Mouse (Mus musculus) embryo, embryonic 11.5 days (tissue): Measurements from ENCODE around the gene Tmppe.
"Not testable (repeated sequence)": the region's sequence is repeated elsewhere in the genome, so short reads cannot be mapped to it uniquely, and the experiment has no call there.

Experiments
- DNase-seq: peaks from one replicate; pipeline ENCODE4 v3.0.0-alpha.2; 2012; ENCODE audit warnings: low read depth, low spot score

The Tmppe gene

GRCm38 (mm10) chr9:114400949-114401684, at the start of gene Tmppe, which contains the start of gene Glb1:
Gene Tmppe (plus strand): TSS chr9:114401105.
Gene Glb1 (plus strand): TSS chr9:114401076.
- peak; percentile 84 for DNase-seq

GRCm38 (mm10) chr9:114367783-114368470, 33.0 kb upstream of the Tmppe start:
- DNase-seq, result peak; percentile 42

- DNase-seq, result no peak
Observed at GRCm38 (mm10) chr9:114368471-114368858, 32.4 kb upstream of the Tmppe start.

GRCm38 (mm10) chr9:114369389-114369788, 31.5 kb upstream of the Tmppe start:
- DNase-seq, result not testable (repeated sequence)

GRCm38 (mm10) chr9:114371717-114372116, 29.2 kb upstream of the Tmppe start:
- DNase-seq, result not testable (repeated sequence)

GRCm38 (mm10) chr9:114375276-114375962, 25.5 kb upstream of the Tmppe start:
- no peak for DNase-seq

GRCm38 (mm10) chr9:114377168-114377567, 23.7 kb upstream of the Tmppe start:
- DNase-seq, result no peak

DNA sequence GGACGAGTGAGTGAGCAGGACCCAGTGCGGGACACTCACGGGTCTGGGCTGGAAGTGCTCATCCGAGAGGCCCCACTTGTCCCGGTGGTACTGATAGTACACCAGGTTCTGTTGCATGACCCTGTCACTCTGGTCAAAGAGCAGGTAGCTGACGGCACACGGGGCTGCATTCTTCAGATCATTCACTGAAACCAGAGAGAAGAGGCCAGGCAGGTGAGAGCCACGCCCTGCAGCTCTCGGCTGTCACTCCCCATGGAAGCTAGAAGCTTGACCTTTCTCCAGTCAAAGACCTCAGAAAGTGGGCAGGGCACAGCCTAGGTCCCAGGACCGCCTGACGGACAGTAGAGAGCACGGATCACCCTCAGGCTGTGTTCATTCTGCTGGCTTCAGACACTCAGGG, 21.0 kb upstream of the Tmppe start:
- no peak for DNase-seq

DNA sequence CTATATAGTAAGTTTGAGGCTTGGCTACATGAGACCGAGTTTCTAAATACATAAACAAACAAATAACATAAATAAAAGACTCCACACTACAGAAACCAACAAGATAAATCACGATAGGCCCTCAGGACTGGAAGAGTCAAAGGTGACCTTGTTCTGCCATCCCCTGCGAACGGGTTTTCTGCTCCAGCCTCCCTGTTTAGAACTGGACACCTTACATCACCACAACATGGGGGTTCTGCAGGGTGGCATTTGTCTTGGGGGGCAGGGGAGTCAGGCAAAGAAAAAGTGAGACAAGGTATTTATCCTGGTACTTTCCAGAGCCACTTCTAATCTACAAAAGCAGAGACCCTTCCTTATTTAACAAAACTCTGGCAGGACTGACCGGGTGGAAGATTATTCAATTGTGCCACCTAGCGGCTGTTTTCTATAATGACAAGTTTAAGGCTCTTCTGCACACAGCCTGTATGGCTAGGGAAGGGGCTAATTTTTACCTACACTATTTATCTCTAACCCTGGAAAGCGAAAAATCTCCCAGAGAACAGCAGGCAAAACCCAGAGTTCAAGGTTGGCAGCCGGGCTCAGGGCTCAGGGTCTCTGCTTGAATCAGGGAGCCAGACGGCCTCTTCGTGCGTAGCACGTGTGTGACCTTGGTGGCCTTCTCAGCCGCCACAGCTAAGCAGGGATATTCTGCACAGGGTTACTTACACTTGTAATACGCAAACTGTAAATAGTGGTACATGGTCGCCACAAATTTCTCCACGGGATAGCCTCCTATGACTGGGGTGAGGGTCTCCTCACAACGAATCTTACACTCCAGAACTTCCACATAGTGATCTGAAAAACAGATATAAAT, 19.8 kb upstream of the Tmppe start:
- DNase-seq, result no peak

DNA sequence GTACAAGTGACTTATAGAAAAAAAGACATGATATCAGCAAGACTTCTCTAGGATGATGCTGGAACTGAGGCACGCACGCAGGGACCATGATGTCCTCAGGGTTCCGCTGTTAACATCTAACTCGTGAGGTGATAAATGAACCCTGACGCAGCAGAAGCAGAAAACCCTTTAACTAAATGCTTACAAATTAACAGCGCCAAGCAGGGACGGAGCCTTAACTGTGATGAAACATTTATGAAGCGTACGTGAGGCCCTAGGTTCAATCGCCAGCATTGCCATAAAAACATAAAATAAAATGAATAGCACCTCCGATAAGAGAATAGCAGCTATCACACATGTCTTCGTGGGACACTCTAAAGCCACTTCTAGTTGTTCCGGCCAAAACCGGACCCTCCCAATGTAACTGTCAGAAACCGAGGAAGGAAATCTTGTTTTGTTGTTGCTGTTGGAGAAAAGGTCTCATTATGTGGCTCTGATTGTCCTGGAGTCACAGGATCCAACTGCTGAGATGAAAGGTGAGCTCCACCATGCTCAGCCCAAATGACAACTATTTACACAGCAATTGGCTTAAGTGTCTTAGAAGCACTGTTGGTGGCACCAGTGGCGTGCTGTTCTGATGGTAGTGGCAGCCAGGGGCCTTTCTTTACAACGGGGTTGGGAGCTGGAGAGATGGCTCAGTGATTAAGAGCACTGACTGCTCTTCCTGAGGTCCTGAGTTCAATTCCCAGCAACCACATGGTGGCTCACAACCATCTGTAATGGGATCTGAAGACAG, 17.8 kb upstream of the Tmppe start:
- DNase-seq, result no peak

DNA sequence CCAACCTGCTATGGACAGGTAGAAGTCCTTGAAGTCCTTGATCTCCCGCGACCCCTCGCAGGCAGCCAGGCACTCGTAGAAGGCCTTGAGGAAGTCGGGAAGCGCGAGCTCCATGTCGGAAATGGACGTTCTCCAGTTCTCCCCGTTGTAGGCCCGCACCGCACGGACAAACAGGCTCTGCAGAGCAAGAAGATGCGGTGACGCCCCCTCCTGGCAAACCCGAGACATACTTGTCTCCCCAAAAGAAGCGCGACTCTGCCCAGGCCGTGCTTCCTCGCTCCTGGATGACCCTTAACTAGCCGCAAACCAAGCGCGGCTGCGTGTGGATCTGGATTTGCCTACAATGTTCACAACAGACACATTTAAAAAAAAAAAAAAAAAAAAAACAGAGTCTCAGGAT, 16.2 kb upstream of the Tmppe start:
- no peak for DNase-seq

DNA sequence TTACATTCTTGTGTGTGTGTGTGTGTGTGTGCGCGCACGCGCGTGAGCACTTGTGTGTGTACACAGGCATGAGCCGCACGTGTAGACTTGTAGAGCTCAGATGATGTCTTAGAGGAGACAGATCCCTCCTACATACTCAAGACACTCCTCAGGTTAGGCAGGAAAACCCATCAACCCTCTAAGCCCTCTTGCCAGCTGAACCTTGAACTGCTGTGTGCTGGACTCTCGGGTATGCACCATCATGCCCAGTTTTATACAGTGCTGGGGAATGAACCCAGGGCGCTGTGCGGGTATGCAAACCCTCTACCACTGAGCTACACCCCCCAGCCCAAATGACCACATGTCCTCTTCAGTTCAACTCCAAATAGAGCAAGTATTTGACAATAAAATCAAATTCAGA, 15.7 kb upstream of the Tmppe start:
- DNase-seq, result no peak

DNA sequence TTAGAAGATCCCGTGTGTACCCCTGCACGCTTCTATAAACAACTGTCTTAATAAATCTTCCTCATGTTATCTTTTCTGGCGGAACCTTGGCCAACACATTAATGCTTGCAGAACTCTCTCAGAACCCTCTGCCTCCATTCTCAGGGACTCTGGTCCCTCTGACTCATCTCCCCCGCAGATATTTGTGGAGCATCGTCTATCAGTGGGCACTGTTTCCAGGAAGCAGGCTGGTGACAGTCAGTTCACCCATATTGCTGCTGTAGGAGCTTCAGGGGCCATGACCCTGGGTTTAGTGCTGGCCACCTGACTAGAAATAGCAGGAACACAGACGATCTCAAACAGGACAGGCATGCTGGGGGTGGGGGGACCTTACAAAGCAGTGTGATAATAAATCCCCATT, 13.8 kb upstream of the Tmppe start:
- no peak for DNase-seq

GRCm38 (mm10) chr9:114388288-114388687, 12.6 kb upstream of the Tmppe start:
- DNase-seq, result no peak

DNA sequence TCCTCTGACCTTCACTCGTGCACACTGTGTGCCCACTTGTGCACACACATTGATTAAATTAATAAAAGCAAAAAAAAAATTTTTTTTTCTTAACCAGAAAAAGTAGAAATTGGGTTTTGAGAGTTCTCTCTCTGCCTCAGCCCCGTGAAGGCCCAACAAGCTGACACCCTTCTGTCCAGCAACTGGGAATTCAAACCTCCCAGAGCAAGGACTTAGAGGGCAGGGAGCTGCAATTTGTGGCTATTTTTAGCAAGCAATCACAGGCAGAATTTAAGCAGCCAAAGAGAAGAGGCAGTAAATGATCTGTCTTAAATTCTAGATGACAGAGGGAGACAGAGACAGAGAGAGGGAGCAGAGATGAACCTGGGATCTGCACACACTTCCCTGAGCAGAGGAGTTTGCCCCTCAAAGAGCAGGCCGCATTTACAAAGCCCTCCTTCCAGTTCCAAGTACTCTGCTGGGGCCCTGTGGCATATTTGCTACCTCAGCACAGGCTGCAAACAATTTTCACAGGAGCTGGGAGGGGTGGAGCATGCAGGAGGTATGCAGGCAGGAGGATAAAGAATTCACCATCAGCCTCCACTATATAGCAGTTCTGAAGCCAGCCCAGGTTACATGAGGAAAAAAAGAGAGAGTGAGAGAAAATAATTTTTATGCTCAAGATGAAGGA, 12.1 kb upstream of the Tmppe start:
- DNase-seq, result no peak

DNA sequence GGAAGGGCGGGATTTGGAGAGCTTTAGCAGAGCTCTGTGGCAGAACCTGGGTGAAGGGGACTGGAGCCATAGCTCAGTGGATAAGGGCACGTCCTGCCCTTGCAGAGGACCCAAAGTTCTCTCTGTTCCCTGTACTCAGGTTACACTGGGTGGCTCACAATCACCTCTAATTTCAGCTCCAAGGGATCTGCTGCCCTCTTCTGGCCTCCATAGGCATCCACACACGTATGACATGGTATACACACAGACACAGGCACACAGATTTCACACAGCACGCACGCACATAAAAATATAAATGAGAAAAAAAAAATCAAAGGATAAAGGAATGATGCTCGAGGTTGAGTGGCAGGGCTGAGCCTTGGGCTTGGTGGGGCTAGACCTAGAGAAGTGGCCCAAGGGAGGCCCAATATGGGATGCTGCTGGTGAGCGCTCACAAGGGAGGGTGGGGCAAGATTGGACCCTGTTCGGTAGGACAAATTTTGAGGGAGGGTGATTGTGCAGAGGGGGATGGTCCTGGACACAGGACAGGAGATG, 11.5 kb upstream of the Tmppe start:
- no peak for DNase-seq

DNA sequence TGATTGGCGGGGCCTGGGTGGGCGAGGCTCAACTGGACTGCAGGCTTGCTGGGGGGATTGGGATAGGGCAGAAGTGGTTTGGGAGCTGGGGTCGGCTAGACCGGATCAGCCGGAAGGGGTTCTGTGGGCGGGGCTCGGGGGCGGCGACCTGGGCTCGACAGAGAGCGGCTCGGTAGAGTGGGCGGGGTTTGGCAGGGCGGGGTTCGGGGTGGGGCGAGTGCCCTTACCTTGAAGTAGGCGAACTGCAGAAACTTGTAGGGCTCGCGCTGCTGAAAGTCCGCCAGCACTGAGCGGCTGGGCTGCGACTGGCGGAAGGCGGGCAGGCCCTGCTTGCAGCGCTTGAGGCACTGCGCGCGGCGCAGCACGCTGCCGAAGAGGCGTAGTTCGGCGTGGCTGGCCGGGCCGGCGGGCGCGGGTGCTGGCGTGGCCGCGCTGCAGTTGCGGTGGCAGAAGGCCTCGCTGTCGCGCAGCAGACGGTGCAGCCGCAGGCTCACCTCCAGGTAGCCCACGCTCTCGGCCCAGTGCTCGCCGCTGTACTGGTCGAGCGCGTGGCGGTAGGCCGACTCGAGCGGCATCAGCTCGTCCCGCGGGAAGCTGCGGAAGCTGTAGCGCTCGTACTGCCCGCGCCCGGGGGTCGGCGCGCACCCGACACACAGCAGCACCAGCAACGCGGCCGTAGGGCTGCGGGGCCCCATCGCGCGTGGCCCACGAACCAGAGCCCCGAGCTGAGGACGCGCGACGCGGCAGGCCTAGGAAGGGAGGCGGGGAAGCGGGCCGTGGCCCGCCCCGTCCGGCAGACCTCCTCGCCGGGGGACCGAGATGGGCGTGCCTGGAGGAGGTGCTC, 10.8 kb upstream of the Tmppe start, which contains the start of gene Crtap:
Gene Crtap (minus strand): TSS at position 771 of the 844 bp plus-strand sequence.
- DNase-seq, result peak; percentile 38

DNA sequence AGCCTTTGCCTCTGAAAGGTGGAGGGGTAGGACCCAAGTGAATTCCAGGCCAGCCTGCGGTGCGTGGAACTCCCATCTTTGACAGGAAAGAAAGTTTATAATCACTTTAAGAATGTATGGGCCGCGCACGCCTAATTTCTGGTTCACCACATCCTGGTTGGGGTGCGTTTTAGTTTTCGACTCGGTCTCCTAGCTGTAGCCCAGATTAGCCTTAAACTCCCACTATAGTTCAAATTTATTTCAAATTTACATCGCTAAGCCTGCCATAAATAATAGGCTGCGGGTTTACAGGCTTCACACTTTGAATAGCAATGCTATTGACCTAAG, 10.2 kb upstream of the Tmppe start:
- DNase-seq, result no peak

DNA sequence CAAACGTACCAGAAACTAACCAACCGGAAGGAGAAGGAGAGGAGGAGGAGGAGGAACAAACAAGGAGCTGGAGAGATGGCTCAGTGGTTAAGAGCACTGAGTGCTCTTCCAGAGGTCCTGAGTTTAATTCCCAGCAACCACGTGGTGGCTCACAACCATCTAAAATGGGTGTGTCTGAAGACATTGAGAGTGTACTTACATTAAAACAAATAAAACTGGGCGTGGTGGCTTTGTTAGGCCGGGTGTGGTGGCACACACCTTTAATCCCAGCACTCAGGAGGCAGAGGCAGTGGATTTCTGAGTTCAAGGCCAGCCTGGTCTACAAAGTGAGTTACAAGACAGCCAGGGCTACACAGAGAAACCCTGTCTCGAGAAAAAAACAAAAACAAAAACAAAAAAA, 6.8 kb upstream of the Tmppe start:
- not testable (repeated sequence) for DNase-seq
